Mouse (Mus musculus): Measurements from ENCODE around the gene Nps.
"Not testable (repeated sequence)": the region's sequence is repeated elsewhere in the genome, so short reads cannot be mapped to it uniquely, and the experiment has no call there.

Nps gene

GRCm38 (mm10) chr7:135258053-135258753 lies at the start of gene Nps:
Gene Nps (plus strand): TSS chr7:135258703.
- DNase-seq = not testable (repeated sequence)

DNA sequence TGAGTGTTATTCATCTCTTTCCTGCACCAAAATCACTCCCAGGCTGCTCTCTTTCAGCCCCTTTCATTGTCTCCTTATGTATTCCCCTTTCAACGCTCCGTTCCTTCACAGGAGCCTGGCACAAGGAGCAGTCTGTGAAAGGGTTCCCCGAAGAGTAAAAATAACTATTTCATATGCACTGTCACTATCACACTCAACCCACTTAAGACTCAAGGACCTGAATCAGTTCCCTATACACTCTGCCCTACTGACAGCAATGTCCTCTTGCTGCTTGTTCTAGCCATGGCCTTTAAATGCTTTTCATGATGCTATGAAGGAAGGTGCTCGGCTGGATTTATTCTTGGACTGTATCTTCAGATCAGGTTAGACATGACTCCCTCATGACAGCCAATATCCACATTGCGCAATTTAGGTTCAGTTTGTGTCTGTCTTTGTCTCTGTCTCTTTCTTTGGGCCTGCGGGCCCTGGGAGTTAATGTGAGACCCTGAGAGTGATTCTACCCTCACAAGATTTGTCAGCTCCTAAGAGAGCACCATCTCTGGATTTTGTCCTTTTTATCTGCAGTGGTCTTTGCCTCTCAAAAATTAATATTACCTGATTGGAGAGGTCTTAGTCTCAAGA lies 49.4 kb upstream of the Nps start:
- DNase-seq = no peak

GRCm38 (mm10) chr7:135210296-135210695 lies 48.2 kb upstream of the Nps start:
- DNase-seq = no peak

GRCm38 (mm10) chr7:135210831-135211230 lies 47.7 kb upstream of the Nps start:
- no peak for DNase-seq

DNA sequence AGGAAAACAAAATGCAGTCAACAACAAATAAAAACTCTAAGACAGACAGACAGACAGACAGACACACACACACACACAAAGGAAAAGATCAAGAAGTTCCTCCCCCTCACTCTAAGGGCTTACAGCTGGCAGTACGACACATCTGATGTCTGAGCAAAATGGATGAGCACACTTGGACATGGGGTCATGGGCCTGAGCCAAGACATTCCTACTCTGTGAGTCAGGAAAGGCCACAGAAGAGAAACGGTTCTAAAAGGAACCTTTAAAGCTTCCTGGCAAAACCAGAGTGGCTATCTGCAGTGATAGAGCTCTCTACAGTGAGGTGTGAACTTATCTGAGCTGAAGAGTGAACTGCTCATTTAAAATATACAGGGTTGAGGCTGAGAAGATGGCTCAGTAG lies 46.0 kb upstream of the Nps start:
- DNase-seq = peak; percentile 81

GRCm38 (mm10) chr7:135221475-135221874 lies 37.0 kb upstream of the Nps start:
- DNase-seq = no peak

DNA sequence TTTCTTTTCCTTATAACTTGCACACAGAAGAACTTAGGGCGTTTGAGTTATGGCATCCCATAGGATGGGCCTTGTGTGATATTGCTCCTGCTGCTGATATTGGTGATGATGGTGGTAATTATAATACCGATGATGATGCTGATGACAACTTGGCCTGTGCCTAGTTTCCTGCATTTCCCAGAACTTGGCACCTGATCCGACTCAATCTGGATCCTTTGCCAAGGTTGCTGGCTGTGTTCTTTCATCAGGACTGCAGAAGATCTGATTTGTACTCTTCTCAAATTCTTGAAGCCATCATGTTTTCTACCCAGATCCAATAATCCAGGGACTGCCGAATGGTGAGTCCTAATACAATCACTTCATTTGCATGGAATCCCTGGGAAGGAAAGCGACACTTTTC lies 32.5 kb upstream of the Nps start:
- no peak for DNase-seq

GRCm38 (mm10) chr7:135237152-135237551 lies 21.4 kb upstream of the Nps start:
- peak; percentile 59 for DNase-seq

DNA sequence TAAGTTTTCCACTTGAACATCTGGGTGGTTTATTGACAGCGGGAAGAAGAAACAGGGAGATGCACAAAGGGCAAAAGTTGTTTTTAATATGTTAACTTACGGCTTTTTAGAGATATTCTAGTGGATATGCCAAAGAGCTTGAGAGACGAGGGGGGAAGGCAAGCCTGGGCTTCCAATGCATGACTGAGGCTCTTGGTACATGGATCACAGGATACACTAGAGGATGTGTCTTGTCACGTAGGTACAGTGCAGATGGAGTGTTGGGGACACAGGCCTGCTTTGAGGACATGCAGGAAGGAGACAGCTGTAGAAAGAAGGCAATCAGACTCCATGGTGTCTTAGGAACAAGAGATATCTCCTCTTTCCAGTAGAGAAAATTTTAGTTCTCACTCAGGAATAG lies 19.1 kb upstream of the Nps start:
- DNase-seq = no peak

DNA sequence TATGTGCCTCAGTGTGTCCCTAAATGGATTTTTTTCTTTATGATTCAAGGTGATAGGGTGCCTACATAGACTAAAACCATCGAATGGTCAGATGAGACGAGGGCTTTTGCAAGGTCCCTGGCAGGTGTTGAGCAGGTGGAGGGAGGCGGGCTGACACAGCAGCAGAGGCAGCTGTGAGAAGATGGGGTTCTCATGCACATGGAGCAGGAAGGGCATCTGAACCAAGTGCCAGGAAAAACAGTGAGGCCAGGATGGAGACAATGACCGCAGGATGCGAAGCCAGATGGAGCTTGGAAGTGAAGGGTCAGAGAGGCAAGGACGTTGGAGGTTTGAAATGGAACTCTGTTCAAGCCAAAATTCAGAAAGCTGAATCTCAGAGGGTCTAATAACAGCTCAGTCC lies 18.5 kb upstream of the Nps start:
- DNase-seq = peak; percentile 6

GRCm38 (mm10) chr7:135240636-135241035 lies 17.9 kb upstream of the Nps start:
- peak; percentile 39 for DNase-seq

DNA sequence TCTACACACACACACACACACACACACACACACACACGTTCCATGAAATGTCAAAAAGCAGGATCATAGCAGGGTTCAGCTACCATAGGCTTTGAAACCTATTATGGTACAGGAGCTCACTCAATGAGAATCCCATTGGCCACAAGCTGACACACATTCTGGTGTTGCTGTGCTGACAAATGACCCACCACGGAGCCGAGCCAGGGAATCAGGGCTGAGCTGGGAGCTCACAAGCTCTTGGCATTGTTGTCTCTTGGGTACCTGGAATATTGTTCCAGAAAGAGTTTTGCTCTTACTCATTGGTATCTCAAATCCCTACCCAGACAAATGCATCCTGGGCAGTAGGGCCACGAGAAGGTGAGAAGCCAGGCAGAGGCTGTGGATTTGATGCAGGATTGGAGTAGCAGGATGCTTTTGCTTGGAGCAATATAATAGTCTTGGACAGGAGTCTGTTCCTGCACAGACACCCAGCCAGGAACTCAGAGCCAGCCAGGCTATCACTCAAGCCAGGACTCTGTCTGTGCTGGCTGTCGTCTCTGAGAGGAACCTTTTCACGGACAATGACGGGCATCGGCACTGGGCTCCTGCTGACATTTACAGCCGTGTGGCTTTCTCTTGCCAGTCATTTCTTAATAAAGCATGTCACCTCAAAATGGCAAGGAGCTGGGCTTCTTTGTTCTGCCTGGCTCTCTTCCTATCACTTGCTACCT lies 14.2 kb upstream of the Nps start:
- no peak for DNase-seq

DNA sequence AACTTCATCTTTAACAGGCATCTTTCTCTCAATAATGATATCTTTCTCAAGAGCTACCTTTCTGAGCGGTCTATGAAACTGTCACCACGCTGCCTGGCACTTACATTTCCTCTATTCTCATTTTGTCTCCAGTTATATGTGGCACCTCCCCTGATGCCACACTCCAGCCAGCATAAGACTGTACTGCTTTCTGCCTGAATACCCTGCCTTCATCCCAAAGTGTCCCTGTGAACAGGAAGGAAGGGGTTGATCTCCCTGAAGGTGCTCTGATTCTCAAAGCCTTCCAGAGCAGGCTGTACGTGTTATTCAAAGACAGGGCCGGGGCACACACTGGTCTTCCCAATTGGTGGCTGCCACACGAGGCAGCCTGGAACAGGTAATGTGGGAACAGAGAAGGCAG lies 12.1 kb upstream of the Nps start:
- no peak for DNase-seq

DNA sequence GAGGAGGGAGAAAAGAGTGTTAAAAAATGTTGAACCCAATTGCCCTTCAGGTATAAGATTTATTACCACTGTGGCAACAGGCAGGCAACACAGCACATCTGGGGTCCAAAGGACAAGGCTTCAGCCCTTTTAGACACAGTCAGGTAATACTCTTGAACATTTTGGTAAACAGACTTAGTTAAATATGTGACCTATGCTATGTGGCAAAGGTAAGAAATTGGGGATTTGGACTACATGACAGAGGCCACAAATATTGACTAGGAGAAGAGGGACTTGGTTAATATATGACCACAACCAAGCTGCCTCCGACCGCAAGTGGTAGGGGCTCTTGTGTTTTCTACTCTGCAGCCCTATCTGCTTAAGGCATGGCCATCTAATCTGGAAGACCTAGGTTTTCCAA lies 5.3 kb upstream of the Nps start:
- no peak for DNase-seq

DNA sequence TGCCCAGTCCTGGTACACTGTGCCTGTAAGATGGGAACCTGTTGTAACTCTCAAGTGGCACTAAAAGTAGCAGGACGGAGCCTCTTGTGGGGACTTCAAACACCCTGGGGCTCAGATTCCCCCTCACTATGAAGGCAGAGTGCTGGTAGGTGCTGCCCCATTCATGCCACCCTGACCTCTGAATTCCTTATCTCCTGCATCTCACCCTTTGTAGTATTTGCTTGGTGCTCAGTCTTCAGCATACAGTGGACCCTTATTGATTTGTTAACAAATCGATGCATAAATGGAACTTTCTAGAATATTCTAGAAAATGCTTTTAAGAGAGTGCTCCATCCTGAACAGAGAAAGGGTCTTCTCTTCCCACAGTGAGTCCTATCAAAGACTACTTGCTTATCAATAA lies 4.1 kb upstream of the Nps start:
- no peak for DNase-seq

DNA sequence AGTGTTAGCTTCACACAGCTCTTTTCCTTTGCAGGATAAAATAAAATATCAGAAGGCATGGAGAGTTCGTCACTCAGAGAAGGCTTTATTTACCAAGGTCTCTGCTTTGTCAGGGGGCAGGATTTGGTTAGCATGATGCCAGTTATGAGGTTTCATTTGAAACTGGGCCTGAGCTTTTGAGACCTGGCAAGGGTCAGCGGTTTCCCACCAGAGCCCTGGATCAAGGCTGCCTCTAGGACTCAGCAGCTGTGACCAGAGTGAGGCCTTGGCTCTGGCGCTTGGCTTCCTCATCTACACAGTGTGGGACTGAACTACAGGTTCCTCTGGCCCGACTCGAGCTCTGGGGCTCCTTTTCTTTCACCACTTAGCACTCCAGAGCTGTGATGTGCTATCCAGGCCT lies 12.5 kb downstream of the Nps start:
- no peak for DNase-seq

DNA sequence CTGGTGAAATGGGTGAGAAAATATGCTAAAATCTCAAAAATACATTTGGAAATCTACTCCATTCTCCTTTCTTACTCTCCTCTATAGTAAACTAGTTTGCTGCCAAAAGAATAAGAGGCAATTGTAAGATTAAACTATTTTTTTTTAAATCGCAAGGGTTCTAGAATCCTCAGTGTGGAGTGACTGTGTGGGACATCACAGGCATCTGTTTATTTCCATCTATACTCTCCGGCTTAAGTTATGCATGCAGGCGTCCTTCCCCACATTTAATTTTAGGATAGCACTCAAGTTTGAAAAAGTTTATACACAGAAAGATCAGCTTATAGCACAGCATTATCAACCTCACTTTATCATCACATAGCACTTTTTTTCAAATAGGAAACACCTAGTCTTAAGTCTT lies 24.7 kb downstream of the Nps start:
- DNase-seq = no peak

DNA sequence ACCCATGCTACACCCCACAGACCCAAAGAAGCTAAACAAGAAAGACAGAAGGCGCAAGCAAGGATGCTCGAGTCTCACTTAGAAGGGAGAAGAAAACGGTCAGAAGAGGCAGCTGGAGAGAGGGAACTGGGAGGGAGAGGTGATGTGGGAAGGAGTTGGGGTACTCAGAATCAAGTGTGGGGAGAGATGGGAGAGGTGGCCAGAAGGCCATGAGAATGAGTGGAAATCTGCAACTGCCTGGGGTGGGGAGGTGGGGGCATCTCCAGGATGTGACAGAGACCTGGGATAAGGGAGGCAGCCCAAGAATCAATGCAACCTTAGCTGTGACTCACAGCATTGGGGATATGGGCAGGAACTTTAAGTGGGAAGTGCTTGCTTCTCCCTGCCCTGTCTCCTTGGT lies 31.5 kb downstream of the Nps start:
- no peak for DNase-seq

GRCm38 (mm10) chr7:135291646-135292236 lies 33.2 kb downstream of the Nps start:
- DNase-seq = no peak

DNA sequence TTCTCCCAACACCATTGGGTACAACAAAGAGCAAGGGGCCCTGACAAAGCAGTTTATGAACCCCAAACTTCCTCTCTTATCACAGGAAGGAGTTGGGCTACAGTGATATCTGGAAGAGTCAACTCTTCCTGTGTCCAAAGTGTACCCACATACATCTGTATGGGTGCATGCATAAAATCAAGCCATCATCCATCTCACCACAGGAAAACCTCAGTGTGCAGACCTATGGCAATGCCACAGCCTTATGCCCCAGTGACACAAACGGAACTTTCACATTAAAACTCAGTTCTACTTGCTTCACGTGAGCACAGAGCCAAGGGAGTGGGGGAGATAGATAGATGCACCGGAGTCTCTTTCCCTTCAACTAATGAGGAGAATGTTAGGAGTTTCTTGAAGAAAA lies 36.0 kb downstream of the Nps start:
- DNase-seq = no peak

GRCm38 (mm10) chr7:135304496-135304895 lies 46.0 kb downstream of the Nps start:
- no peak for DNase-seq

Data from kidney, postnatal 14 days (tissue).